Mouse (Mus musculus): ENCODE results near the gene Impdh1. TPM values are rescaled to one million over a fixed set of nuclear protein-coding genes. Genes with fewer than 3 reads are reported as not detected.
A peak's percentile ranks its signal among the peaks of the same experiment; 100 is the strongest.

Impdh1 gene
- polyA plus RNA-seq, 1 experiment from 2014 or later, result 50.7 TPM

- 69% methylated on average over 1 of the region's 1 CpGs for WGBS
- no peak overlapping the region for H3K27ac ChIP-seq (replicated peaks; ENCODE audit: low read depth, low read length)
- ATAC-seq (ENCODE audit: low read depth) (no peak), DNase-seq (ENCODE audit: low spot score) (no peak)
- no peaks in the 10 kb centered on the region for H3K4me1 ChIP-seq (ENCODE audit: control insufficient read depth, insufficient read depth, low read length)
- no peak overlapping the region for H3K4me3 ChIP-seq (ENCODE audit: low read depth, low read length)
- no peaks in the 10 kb centered on the region for H3K36me3 ChIP-seq (ENCODE audit: control insufficient read depth, insufficient read depth, low read length)
- no peaks in the 10 kb centered on the region for H3K9me3 ChIP-seq (ENCODE audit: control insufficient read depth, low read length)
- H3K9ac ChIP-seq (ENCODE audit: low read depth, low read length), result no peak overlapping the region
- H3K27me3 ChIP-seq (replicated peaks; ENCODE audit: control insufficient read depth, insufficient read depth, low read length), result no peaks in the 10 kb centered on the region; the same call in 1 of the 2 replicates
- H3K4me2 ChIP-seq (ENCODE audit: low read depth, low read length), result no peak overlapping the region
Observed at GRCm38 (mm10) chr6:29187936-29188335, 28.2 kb downstream of the Impdh1 start.

- H3K9me3 ChIP-seq (ENCODE audit: control insufficient read depth, low read length), result no peaks in the 10 kb centered on the region
- WGBS, result 51% methylated on average over 8 of the region's 8 CpGs
- no peak overlapping the region for H3K27ac ChIP-seq (replicated peaks; ENCODE audit: low read depth, low read length)
- no peaks in the 10 kb centered on the region for H3K36me3 ChIP-seq (ENCODE audit: control insufficient read depth, insufficient read depth, low read length)
- H3K27me3 ChIP-seq (replicated peaks; ENCODE audit: control insufficient read depth, insufficient read depth, low read length), result 0 out of 2 replicates have a peak, but pooled peaks cover 6% of the 10 kb centered on the region
- ATAC-seq (ENCODE audit: low read depth) (no peak), DNase-seq (ENCODE audit: low spot score) (no peak)
- peak overlapping the region; percentile 60 for H3K4me3 ChIP-seq (ENCODE audit: low read depth, low read length)
- H3K9ac ChIP-seq (ENCODE audit: low read depth, low read length), result no peak overlapping the region
- peak overlapping the region; percentile 91 for H3K4me2 ChIP-seq (ENCODE audit: low read depth, low read length)
- peaks cover 6% of the 10 kb centered on the region; the same call in 1 of the 2 replicates for H3K4me1 ChIP-seq (ENCODE audit: control insufficient read depth, insufficient read depth, low read length)
Observed at GRCm38 (mm10) chr6:29179843-29180242, 36.3 kb downstream of the Impdh1 start.

- H3K36me3 ChIP-seq (ENCODE audit: control insufficient read depth, insufficient read depth, low read length), result no peaks in the 10 kb centered on the region
- H3K27ac ChIP-seq (replicated peaks; ENCODE audit: low read depth, low read length), result peak within 1 kb of the TSS; percentile 58
- peak within 1 kb of the TSS; percentile 73 for H3K9ac ChIP-seq (ENCODE audit: low read depth, low read length)
- H3K4me1 ChIP-seq (ENCODE audit: control insufficient read depth, insufficient read depth, low read length), result peaks cover 6% of the 10 kb centered on the region; the same call in 1 of the 2 replicates
- whole genome bisulfite sequencing, result 0% methylated on average over 38 of the region's 79 CpGs
- H3K27me3 ChIP-seq (replicated peaks; ENCODE audit: control insufficient read depth, insufficient read depth, low read length), result 0 out of 2 replicates have a peak, but pooled peaks cover 6% of the 10 kb centered on the region
- H3K4me3 ChIP-seq (ENCODE audit: low read depth, low read length), result peak within 1 kb of the TSS; percentile 60
- no peaks in the 10 kb centered on the region for H3K9me3 ChIP-seq (ENCODE audit: control insufficient read depth, low read length)
- peak; percentile 80 for ATAC-seq (ENCODE audit: low read depth)
- H3K4me2 ChIP-seq (ENCODE audit: low read depth, low read length), result peak within 1 kb of the TSS; percentile 91
- peak; percentile 69 for DNase-seq (ENCODE audit: low spot score)
Observed at GRCm38 (mm10) chr6:29178888-29179658, 37.1 kb downstream of the Impdh1 start, which contains the start of gene Prrt4. Gene Prrt4, minus strand, starts transcription at chr6:29179584.

- no peaks in the 10 kb centered on the region for H3K9me3 ChIP-seq (ENCODE audit: control insufficient read depth, low read length)
- H3K27ac ChIP-seq (replicated peaks; ENCODE audit: low read depth, low read length), result no peak overlapping the region
- H3K9ac ChIP-seq (ENCODE audit: low read depth, low read length), result peak overlapping the region; percentile 73
- 18% methylated on average over 16 of the region's 17 CpGs for WGBS
- peak overlapping the region; percentile 60 for H3K4me3 ChIP-seq (ENCODE audit: low read depth, low read length)
- peaks cover 6% of the 10 kb centered on the region; the same call in 1 of the 2 replicates for H3K4me1 ChIP-seq (ENCODE audit: control insufficient read depth, insufficient read depth, low read length)
- H3K27me3 ChIP-seq (replicated peaks; ENCODE audit: control insufficient read depth, insufficient read depth, low read length), result 0 out of 2 replicates have a peak, but pooled peaks cover 13% of the 10 kb centered on the region
- DNase-seq (ENCODE audit: low spot score) (no peak), ATAC-seq (ENCODE audit: low read depth) (peak; percentile 27; the same call in 1 of the 2 replicates)
- H3K4me2 ChIP-seq (ENCODE audit: low read depth, low read length), result peak overlapping the region; percentile 91
- no peaks in the 10 kb centered on the region for H3K36me3 ChIP-seq (ENCODE audit: control insufficient read depth, insufficient read depth, low read length)
Observed at GRCm38 (mm10) chr6:29177901-29178879, 38.0 kb downstream of the Impdh1 start.

- DNase-seq (ENCODE audit: low spot score) (no peak), ATAC-seq (ENCODE audit: low read depth) (no peak)
- H3K9me3 ChIP-seq (ENCODE audit: control insufficient read depth, low read length), result no peaks in the 10 kb centered on the region
- 69% methylated on average over 3 of the region's 3 CpGs for WGBS
- no peaks in the 10 kb centered on the region for H3K36me3 ChIP-seq (ENCODE audit: control insufficient read depth, insufficient read depth, low read length)
- H3K27me3 ChIP-seq (replicated peaks; ENCODE audit: control insufficient read depth, insufficient read depth, low read length), result peaks cover 32% of the 10 kb centered on the region
- H3K4me2 ChIP-seq (ENCODE audit: low read depth, low read length), result no peak overlapping the region
- H3K4me1 ChIP-seq (ENCODE audit: control insufficient read depth, insufficient read depth, low read length), result peaks cover 6% of the 10 kb centered on the region
- no peak overlapping the region for H3K9ac ChIP-seq (ENCODE audit: low read depth, low read length)
- H3K4me3 ChIP-seq (ENCODE audit: low read depth, low read length), result no peak overlapping the region
- no peak overlapping the region for H3K27ac ChIP-seq (replicated peaks; ENCODE audit: low read depth, low read length)
Observed at GRCm38 (mm10) chr6:29175113-29175512, 41.1 kb downstream of the Impdh1 start.

GRCm38 (mm10) chr6:29174368-29174767, 41.8 kb downstream of the Impdh1 start:
- DNase-seq (ENCODE audit: low spot score) (no peak), ATAC-seq (ENCODE audit: low read depth) (no peak)
- Histone ChIP-seq H3K9me3 (ENCODE audit: control insufficient read depth, low read length) (no peaks in the 10 kb centered on the region), H3K4me3 (ENCODE audit: low read depth, low read length) (no peak overlapping the region), H3K4me2 (ENCODE audit: low read depth, low read length) (no peak overlapping the region), H3K27me3 (replicated peaks; ENCODE audit: control insufficient read depth, insufficient read depth, low read length) (peaks cover 37% of the 10 kb centered on the region), H3K27ac (replicated peaks; ENCODE audit: low read depth, low read length) (no peak overlapping the region), H3K36me3 (ENCODE audit: control insufficient read depth, insufficient read depth, low read length) (no peaks in the 10 kb centered on the region), H3K9ac (ENCODE audit: low read depth, low read length) (no peak overlapping the region), H3K4me1 (ENCODE audit: control insufficient read depth, insufficient read depth, low read length) (peaks cover 6% of the 10 kb centered on the region)
- WGBS, result 14% methylated on average over 7 of the region's 7 CpGs

GRCm38 (mm10) chr6:29170952-29171388, 45.2 kb downstream of the Impdh1 start:
- peaks cover 56% of the 10 kb centered on the region for H3K27me3 ChIP-seq (replicated peaks; ENCODE audit: control insufficient read depth, insufficient read depth, low read length)
- WGBS, result 0% methylated on average over 10 of the region's 40 CpGs
- ATAC-seq (ENCODE audit: low read depth), result peak; percentile 87

More at GRCm38 (mm10) chr6:29170952-29171388, 45.2 kb downstream of the Impdh1 start:
- Histone ChIP-seq H3K4me2 (ENCODE audit: low read depth, low read length) (peak overlapping the region; percentile 100), H3K4me1 (ENCODE audit: control insufficient read depth, insufficient read depth, low read length) (no peaks in the 10 kb centered on the region; the same call in 1 of the 2 replicates), H3K9ac (ENCODE audit: low read depth, low read length) (peak overlapping the region; percentile 64), H3K4me3 (ENCODE audit: low read depth, low read length) (peak overlapping the region; percentile 55), H3K9me3 (ENCODE audit: control insufficient read depth, low read length) (no peaks in the 10 kb centered on the region), H3K36me3 (ENCODE audit: control insufficient read depth, insufficient read depth, low read length) (no peaks in the 10 kb centered on the region), H3K27ac (replicated peaks; ENCODE audit: low read depth, low read length) (no peak overlapping the region)
- DNase-seq (ENCODE audit: low spot score), result peak; percentile 83

Measured in embryonic facial prominence, embryonic 14.5 days (tissue).